Mouse (Mus musculus): Measurements from ENCODE around the gene Traf4. TPM values are rescaled to one million over a fixed set of nuclear protein-coding genes. Genes with fewer than 3 reads are reported as not detected.

Traf4 gene
- total RNA-seq, 2 experiments from 2014 or later = 11.1 to 13.3 TPM

DNA sequence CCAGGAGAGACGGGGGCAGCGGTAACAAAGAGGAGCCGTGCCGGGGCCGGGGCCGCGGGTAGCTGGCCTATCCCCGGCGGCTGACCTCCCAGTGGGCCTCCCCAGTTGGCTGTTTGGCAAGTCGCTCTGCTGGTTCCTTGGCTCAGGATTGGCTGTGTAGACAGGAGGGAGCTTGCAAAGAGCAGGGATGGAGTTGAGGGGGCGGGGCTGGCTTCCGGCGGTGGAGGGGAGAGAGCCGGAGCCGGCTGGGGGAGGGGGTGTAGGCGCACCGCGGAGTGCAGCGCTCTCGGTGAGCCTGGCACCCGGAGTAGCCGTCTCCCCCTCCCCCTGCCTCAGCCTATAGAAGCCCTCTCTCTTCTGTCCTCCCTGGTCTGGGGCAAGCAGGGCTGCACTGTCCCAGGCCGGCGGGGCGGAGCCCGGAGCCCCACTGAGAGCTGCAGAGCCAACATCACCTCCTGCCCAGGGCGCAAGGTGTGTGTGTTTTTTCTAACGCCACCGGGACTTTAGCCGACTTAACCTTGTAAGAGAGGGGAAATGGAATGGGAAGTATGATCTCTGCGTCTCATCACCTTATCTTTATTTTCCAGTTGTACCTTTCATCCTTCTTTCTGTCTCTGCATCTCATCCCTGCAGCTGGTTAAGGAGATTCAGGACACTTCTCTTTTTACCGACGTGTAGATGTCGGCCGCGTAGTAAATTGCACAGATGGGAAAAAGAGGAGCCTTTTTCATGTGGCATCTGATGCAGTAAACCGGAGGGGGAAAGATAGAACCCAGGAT lies 49.8 kb downstream of the Traf4 start:
- DNase-seq (ENCODE audit: low spot score in 2 of 2) = peak; percentile 91 to 96
- TF ChIP-seq CTCF (conservative IDR thresholded peaks at IDR 0.05) = no peak
- peak overlapping the region; percentile 83 for H3K4me3 ChIP-seq
- peak overlapping the region; percentile 89 for H3K27ac ChIP-seq

GRCm38 (mm10) chr11:78114676-78115366 lies 50.6 kb downstream of the Traf4 start:
- DNase-seq (ENCODE audit: low spot score in 2 of 2) = no peak

GRCm38 (mm10) chr11:78113616-78114015 lies 51.8 kb downstream of the Traf4 start:
- DNase-seq (ENCODE audit: low spot score in 2 of 2) = peak; percentile 17 to 45
- TF ChIP-seq CTCF (conservative IDR thresholded peaks at IDR 0.05) = no peak

More at GRCm38 (mm10) chr11:78114676-78115366, 50.6 kb downstream of the Traf4 start:
- TF ChIP-seq CTCF (conservative IDR thresholded peaks at IDR 0.05) = no peak
- Histone ChIP-seq H3K27ac (peak overlapping the region; percentile 88), H3K4me3 (peak overlapping the region; percentile 83)

More at GRCm38 (mm10) chr11:78113616-78114015, 51.8 kb downstream of the Traf4 start:
- Histone ChIP-seq H3K27ac (peak overlapping the region; percentile 88), H3K4me3 (no peak overlapping the region)

Small RNA genes within 50 kb of the gene (microRNA-seq; reads per million reads assigned to microRNA genes)
- gene Mir7653 = 0.64 to 1.5 reads per million in 2 experiments

Other genes with a start within 250 kb of the Traf4 start
- 100 to 1,000 TPM; 154 to 159 TPM for gene Sez6, start 234.8 kb downstream of the Traf4 start, total RNA-seq (2021)
- 10 to 100 TPM; 59.0 to 62.4 TPM for gene Phf12, start 182.8 kb downstream of the Traf4 start, total RNA-seq (2021)
- 1 to 10 TPM; 4.6 to 5.7 TPM for gene Dhrs13, start 133.3 kb downstream of the Traf4 start, total RNA-seq (2021)
- gene Flot2, start 127.7 kb downstream of the Traf4 start, total RNA-seq (2021) = 10 to 100 TPM; 70.9 to 77.4 TPM
- 10 to 100 TPM; 19.5 to 20.1 TPM for gene Eral1, start 85.2 kb downstream of the Traf4 start, total RNA-seq (2021)
- 10 to 100 TPM; 29.5 to 30.3 TPM for gene Fam222b, start 70.9 kb downstream of the Traf4 start, total RNA-seq (2021)
- 1 to 10 TPM; 2.6 to 3.3 TPM for gene Nek8, start 11.1 kb upstream of the Traf4 start, total RNA-seq (2021)
- 10 to 100 TPM; 21.1 to 24.3 TPM for gene Tlcd1, start 11.1 kb upstream of the Traf4 start, total RNA-seq (2021)
- 100 to 1,000 TPM; 747 to 755 TPM for gene Rpl23a, start 18.0 kb upstream of the Traf4 start, total RNA-seq (2021)
- 10 to 100 TPM; 33.3 TPM for gene Rab34, start 22.8 kb upstream of the Traf4 start, total RNA-seq (2021)
- 1 to 10 TPM; 3.7 to 5.5 TPM for gene Proca1, start 27.8 kb upstream of the Traf4 start, total RNA-seq (2021)
- gene Sdf2, start 80.2 kb upstream of the Traf4 start, total RNA-seq (2021) = 10 to 100 TPM; 66.8 to 69.1 TPM
- 100 to 1,000 TPM; 132 to 137 TPM for gene Supt6, start 80.4 kb upstream of the Traf4 start, total RNA-seq (2021)
- 100 to 1,000 TPM; 192 to 198 TPM for gene 2610507B11Rik, start 96.2 kb upstream of the Traf4 start, total RNA-seq (2021)
- 10 to 100 TPM in 1 of 2 experiments, 1 to 10 TPM in 1; 5.6 to 12.2 TPM for gene BC030499, start 125.3 kb upstream of the Traf4 start, total RNA-seq (2021)
- gene Spag5, start 135.9 kb upstream of the Traf4 start, total RNA-seq (2021) = 1 to 10 TPM; 8.3 to 8.5 TPM
- gene Aldoc, start 157.4 kb upstream of the Traf4 start, total RNA-seq (2021) = 100 to 1,000 TPM; 853 to 900 TPM
- 10 to 100 TPM; 58.2 to 59.9 TPM for gene Pigs, start 162.8 kb upstream of the Traf4 start, total RNA-seq (2021)
- 10 to 100 TPM; 27.8 to 33.9 TPM for gene Unc119, start 177.9 kb upstream of the Traf4 start, total RNA-seq (2021)
- not detected for gene Foxn1, start 221.0 kb upstream of the Traf4 start, total RNA-seq (2021)